Mouse (Mus musculus) ES-Bruce4 (cell line): ENCODE measurements around the gene Taok2. TPM values are rescaled to one million over a fixed set of nuclear protein-coding genes. Genes with fewer than 3 reads are reported as not detected.

Source experiments
- H3K27ac ChIP-seq: 2 replicates; pipeline ENCODE4 v1.5.1; 2012; ENCODE audit warnings: low read length, inconsistent platforms; ENCODE audit not compliant: insufficient read depth
- H3K27me3 ChIP-seq: 2 replicates; pipeline ENCODE4 v1.6.1; 2012; ENCODE audit warnings: mild to moderate bottlenecking, low read length, inconsistent platforms; ENCODE audit not compliant: control insufficient read depth, poor library complexity, insufficient read depth, severe bottlenecking
- H3K36me3 ChIP-seq: 2 replicates; pipeline ENCODE4 v1.6.1; 2012; ENCODE audit warnings: inconsistent platforms, mild to moderate bottlenecking, low read length, moderate library complexity; ENCODE audit not compliant: control insufficient read depth, poor library complexity, insufficient read depth, severe bottlenecking
- H3K4me1 ChIP-seq: one replicate; pipeline ENCODE4 v1.8.1; 2011; ENCODE audit warnings: low read length; ENCODE audit not compliant: control insufficient read depth, insufficient read depth
- H3K4me3 ChIP-seq: 2 replicates; pipeline ENCODE4 v1.5.1; 2011; ENCODE audit warnings: low read depth, mild to moderate bottlenecking, low read length
- H3K9ac ChIP-seq: 2 replicates; pipeline ENCODE4 v1.6.1; 2012; ENCODE audit warnings: low read depth, mild to moderate bottlenecking, inconsistent platforms; ENCODE audit not compliant: poor library complexity, severe bottlenecking
- H3K9me3 ChIP-seq: replicated peaks from 2 replicates; pipeline ENCODE4 v1.6.1; 2012; ENCODE audit warnings: mild to moderate bottlenecking, low read length, inconsistent platforms; ENCODE audit not compliant: control insufficient read depth, poor library complexity, insufficient read depth, severe bottlenecking
- CTCF ChIP-seq: IDR thresholded peaks from one replicate; pipeline ENCODE4 v1.8.1; 2011; ENCODE audit warnings: low read depth, low read length
- EP300 ChIP-seq: IDR thresholded peaks from 2 replicates; pipeline ENCODE4 v1.6.1; 2011; ENCODE audit warnings: low read depth, low read length; ENCODE audit not compliant: insufficient read depth
- POLR2A ChIP-seq: IDR thresholded peaks from one replicate; pipeline ENCODE4 v1.8.1; 2011; ENCODE audit warnings: low read length; ENCODE audit not compliant: insufficient read depth
- polyA plus RNA-seq: library from polyadenylated mRNA; stranded (reverse); fragments of >200 nt; gene quantifications from 2 replicates; pipeline ENCODE4 v1.2.4, GENCODE M21; 2011; ENCODE audit warnings: low read depth; ENCODE audit not compliant: missing spikeins, insufficient read depth, insufficient read length

Taok2 gene
- polyA plus RNA-seq, 1 experiment, result 41.0 TPM

DNA sequence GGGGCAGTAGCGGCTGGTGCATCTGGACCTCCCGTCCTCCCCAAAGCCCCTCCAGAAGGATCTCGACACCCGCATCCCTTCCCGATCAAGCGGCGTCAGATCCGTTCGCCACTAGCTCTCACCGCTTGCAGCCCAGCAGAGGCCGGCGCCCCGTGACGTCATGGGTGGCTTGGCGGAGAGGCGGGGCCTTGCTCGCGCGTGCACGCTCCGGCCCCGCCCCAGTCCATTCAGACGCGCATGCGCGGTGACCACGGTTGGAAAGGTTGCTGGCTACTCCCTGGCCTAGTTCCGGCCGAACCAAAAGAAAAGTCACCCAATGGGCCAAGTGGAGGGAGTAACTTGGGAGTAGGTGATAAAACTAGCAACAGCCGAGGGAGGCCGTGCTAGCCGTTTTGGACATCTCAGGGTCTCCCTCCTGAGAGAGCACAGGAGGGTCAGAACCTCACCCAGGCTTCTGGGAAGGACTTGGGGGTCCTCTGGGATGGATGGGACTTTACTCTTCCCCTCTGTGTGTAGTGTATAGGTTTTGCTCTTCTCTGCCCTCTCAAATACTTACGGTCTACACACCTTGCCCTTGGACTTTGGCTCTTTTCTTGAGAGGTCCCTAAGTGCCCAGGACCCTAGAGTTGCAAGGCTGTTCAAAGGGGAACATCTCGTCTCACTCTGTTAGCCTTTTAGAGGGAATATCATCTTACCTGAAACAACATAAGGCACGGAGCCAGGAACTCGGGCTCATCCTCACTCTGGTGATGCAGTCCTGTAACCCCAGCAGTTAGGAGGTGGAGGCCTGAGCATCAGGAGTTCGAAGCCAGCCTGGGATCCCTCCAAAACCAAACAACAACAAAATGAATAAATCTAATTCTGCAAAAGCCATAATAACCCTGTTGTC is 13.8 kb upstream of the Taok2 start:
- H3K9me3 ChIP-seq, result no peaks in the 10 kb centered on the region
- no peaks in the 10 kb centered on the region for H3K27me3 ChIP-seq
- no peaks in the 10 kb centered on the region for H3K36me3 ChIP-seq
- H3K27ac ChIP-seq, result 0 out of 2 replicates have a peak overlapping the region, but pooled peaks have one; percentile 2
- peak overlapping the region; percentile 43 for H3K9ac ChIP-seq
- H3K4me3 ChIP-seq, result peak overlapping the region; percentile 71
- TF ChIP-seq CTCF (no peak), POLR2A (peak; percentile 67), EP300 (no peak)
- no peaks in the 10 kb centered on the region for H3K4me1 ChIP-seq

DNA sequence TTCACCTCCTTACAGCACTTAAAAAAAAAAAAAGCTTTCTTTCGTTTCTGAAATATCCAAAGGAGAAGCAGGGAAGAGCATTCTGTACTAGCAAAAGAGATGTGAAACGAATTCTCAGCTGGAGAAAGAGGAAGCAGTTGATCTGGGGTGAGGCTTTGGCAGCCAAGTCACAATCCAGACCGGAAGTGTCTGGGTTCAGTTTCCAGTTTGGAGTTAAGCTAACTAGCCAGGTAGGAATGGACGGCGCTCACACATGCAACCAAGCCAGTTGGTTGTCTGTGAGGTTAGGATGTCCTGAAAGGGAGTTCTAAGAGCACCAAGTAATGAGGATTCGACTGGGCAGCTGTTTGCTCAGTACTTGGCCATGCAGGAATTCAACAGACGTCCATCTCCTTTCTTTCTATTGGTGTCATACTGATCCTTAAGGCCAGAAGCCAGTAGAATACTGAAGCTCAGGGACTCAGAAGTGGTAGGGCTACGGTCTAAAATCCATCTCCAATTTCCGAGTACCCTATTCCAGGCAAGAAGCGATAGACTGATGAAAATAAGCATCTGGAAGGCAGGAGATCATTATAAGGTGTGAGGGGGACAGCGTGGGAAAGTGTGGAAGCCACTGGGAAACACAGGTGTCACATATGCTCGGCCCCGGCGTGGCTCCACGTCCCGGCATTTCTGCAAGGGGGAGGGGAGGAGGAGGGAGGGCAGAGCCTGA is 13.0 kb upstream of the Taok2 start:
- Histone ChIP-seq H3K4me1 (no peaks in the 10 kb centered on the region), H3K27ac (no peak overlapping the region), H3K9me3 (no peaks in the 10 kb centered on the region), H3K9ac (peak overlapping the region; percentile 43), H3K27me3 (no peaks in the 10 kb centered on the region), H3K36me3 (no peaks in the 10 kb centered on the region), H3K4me3 (peak overlapping the region; percentile 71)
- TF ChIP-seq EP300 (no peak), CTCF (no peak), POLR2A (no peak)

DNA sequence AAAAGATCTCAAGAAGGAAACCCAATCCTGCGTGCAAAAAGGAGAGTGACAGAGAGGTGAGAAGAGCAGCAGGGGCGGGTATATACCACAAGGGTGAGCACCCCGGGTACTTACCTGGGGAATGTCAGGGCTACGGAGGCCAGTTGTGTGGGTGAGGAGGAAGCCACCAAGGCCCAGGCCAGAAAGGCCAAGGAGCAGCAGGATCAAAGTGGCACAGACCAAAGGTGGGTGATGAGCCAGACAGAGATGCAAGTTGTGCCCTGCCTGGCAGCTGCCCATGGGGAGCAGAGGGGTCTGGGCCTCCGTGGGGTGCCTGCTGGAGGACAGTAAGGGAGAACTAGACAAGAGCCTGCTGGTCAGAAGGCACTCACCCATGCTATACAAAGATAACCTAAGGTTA is 12.4 kb upstream of the Taok2 start:
- Histone ChIP-seq H3K27ac (no peak overlapping the region), H3K4me1 (no peaks in the 10 kb centered on the region), H3K9ac (no peak overlapping the region), H3K9me3 (no peaks in the 10 kb centered on the region), H3K27me3 (no peaks in the 10 kb centered on the region), H3K36me3 (no peaks in the 10 kb centered on the region), H3K4me3 (no peak overlapping the region)
- no peak for TF ChIP-seq POLR2A
- TF ChIP-seq EP300, result no peak
- TF ChIP-seq CTCF, result no peak

DNA sequence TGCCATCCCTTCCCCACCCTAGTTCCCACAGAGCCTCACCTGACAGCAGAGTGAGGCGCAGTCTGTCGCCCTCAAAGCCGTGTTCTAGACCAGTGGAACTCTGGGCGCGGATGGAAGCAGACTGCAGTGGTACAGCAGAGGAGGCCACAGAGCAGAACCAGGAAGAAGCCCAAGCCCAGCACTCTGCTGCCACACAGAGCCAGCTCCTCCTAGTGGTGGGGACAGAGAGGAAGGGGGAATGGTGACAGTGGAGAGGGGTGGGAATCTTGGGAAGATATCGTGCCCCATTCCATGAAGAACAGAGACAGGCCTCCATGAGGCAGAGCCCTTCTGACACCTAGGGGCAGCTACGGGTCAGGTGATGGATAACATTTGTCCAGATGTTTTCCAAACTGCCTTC is 4.3 kb upstream of the Taok2 start:
- no peak overlapping the region for H3K9ac ChIP-seq
- H3K27me3 ChIP-seq, result no peaks in the 10 kb centered on the region
- H3K4me3 ChIP-seq, result no peak overlapping the region
- H3K4me1 ChIP-seq, result peaks cover 2% of the 10 kb centered on the region
- H3K36me3 ChIP-seq, result no peaks in the 10 kb centered on the region
- no peak overlapping the region for H3K27ac ChIP-seq
- no peaks in the 10 kb centered on the region for H3K9me3 ChIP-seq
- TF ChIP-seq POLR2A, result no peak
- peak; percentile 66 for TF ChIP-seq CTCF
- TF ChIP-seq EP300, result 0 out of 2 replicates have a peak, but pooled peaks have one; percentile 12

DNA sequence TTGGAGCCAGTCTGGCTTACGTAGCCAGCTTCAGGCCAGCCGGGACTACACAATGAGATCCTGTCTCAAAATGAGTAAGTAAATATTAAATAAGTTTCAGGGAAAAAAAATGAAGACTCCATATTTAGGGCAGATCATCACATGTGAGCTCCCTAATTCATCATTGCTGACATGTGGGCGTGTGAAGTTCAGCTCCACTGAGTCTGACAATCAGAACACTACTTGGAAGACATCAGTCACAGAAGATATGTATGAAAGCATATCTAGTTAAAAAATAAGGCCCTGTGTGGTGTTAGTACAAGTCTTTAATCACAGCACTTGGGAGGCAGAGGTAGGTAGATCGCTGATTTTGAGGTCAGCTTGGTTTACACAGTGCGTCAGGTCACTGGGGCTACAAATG is 2.8 kb upstream of the Taok2 start:
- TF ChIP-seq POLR2A (no peak), EP300 (no peak)

DNA sequence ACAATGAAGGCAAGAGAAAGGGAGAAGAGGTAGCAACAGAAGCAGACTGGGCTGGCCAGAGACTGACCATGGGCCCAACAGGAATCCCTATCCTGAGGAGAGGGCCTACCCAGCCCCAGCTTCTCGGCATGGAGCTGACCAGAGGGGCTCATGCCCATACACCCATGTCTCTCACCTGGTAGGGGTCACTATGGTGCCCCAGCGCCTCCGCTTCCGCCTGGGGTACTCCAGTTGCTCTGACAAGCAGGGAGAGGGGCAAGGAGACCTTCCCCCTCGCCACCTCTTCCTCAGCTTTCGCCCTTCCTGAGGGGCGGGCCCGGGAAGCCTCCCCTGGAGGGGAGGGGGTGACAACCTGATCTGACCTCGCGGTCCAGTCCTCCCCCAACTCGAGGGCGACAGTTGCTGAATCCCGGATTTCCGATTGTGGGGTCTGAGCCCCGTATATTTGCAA is 747 bp downstream of the Taok2 start:
- TF ChIP-seq EP300 (no peak), POLR2A (no peak), CTCF (no peak)
- peaks cover 18% of the 10 kb centered on the region for H3K36me3 ChIP-seq
- H3K9me3 ChIP-seq, result no peaks in the 10 kb centered on the region
- H3K4me3 ChIP-seq, result peak overlapping the region; percentile 91
- no peaks in the 10 kb centered on the region for H3K27me3 ChIP-seq
- peak overlapping the region; percentile 72 for H3K9ac ChIP-seq
- H3K4me1 ChIP-seq, result peaks cover 4% of the 10 kb centered on the region
- H3K27ac ChIP-seq, result no peak overlapping the region

More for the DNA sequence above, 2.8 kb upstream of the Taok2 start:
- Histone ChIP-seq H3K27ac (no peak overlapping the region), H3K36me3 (no peaks in the 10 kb centered on the region), H3K9me3 (no peaks in the 10 kb centered on the region), H3K4me3 (no peak overlapping the region), H3K27me3 (no peaks in the 10 kb centered on the region), H3K4me1 (peaks cover 2% of the 10 kb centered on the region), H3K9ac (no peak overlapping the region)
